Mouse (Mus musculus) C2C12 (cell line): ENCODE results near the gene Acot2.

Source experiments
- CTCF ChIP-seq: IDR thresholded peaks from one replicate; pipeline ENCODE4 v1.5.1; 2011; ENCODE audit not compliant: control insufficient read depth, insufficient read depth, insufficient read length
- FOSL1 ChIP-seq: IDR thresholded peaks from one replicate; pipeline ENCODE4 v1.8.0; 2011; ENCODE audit warnings: mild to moderate bottlenecking, low read length; ENCODE audit not compliant: poor library complexity, insufficient read depth, severe bottlenecking
- MAX ChIP-seq: IDR thresholded peaks from one replicate; pipeline ENCODE4 v1.6.1; 2011; ENCODE audit warnings: mild to moderate bottlenecking, control low read depth
- MYOD1 ChIP-seq: IDR thresholded peaks from one replicate; pipeline ENCODE4 v1.6.1; 2011; ENCODE audit warnings: low read depth; ENCODE audit not compliant: control insufficient read depth, insufficient read length
- USF1 ChIP-seq: IDR thresholded peaks from one replicate; pipeline ENCODE4 v1.6.1; 2011; ENCODE audit warnings: low read depth, mild to moderate bottlenecking, control low read depth, moderate library complexity

DNA sequence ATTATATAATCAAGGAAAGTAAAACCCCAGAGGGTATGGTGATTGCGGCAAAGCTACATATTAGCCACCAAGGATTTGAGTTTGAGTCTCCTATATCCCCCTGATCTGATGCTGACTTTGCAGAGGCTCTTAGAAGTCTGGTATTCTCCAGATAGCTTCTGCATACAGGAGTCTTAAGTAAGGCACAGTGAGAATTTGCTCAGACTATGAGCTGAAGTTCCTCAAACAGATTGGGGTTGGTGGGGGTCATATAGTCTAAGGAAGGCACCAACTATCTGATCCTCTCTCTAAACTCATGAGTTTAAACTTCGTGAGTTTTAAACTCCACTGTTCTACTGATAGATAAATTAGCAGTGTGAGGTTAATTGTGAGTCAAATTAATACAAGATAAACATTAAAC lies 48.3 kb upstream of the Acot2 start:
- TF ChIP-seq CTCF (no peak), MAX (no peak), USF1 (no peak), MYOD1 (no peak), FOSL1 (no peak)
